Mouse (Mus musculus) liver, adult 2 months (tissue): ENCODE measurements at regions not wholly inside any gene's neighbourhood (a gene's known extent, or its start where the extent isn't known, plus 50 kb on each side); places are given as distances from the start of the nearest gene placed in this dataset.
A peak's percentile ranks its signal among the peaks of the same experiment; 100 is the strongest.

Experiments
- DNase-seq: peaks from one replicate; pipeline ENCODE4 v3.0.0-alpha.2; 2011; ENCODE audit warnings: low read depth, low spot score; ENCODE audit errors: extremely low read depth
- H3K27ac ChIP-seq: fragments of 200-500 bp; replicated peaks from 2 replicates; pipeline ENCODE4 v1.5.1; 2012; ENCODE audit warnings: low read depth, mild to moderate bottlenecking, control low read depth, inconsistent platforms, low read length; ENCODE audit not compliant: insufficient read depth
- H3K27me3 ChIP-seq: fragments of 200-500 bp; 2 replicates; pipeline ENCODE4 v1.6.1; 2012; ENCODE audit warnings: mild to moderate bottlenecking, moderate library complexity, low read length, inconsistent platforms; ENCODE audit not compliant: control insufficient read depth, insufficient read depth
- H3K36me3 ChIP-seq: fragments of 200-500 bp; 2 replicates; pipeline ENCODE4 v1.6.1; 2012; ENCODE audit warnings: low read length, inconsistent platforms; ENCODE audit not compliant: control insufficient read depth, insufficient read depth
- H3K4me1 ChIP-seq: fragments of 200-500 bp; 2 replicates; pipeline ENCODE4 v1.6.1; 2011; ENCODE audit warnings: low read length; ENCODE audit not compliant: control insufficient read depth, insufficient read depth
- H3K4me3 ChIP-seq: fragments of 200-500 bp; 2 replicates; pipeline ENCODE4 v1.5.1; 2011; ENCODE audit warnings: low read depth, mild to moderate bottlenecking, control low read depth, low read length, moderate library complexity; ENCODE audit not compliant: insufficient read depth
- H3K79me2 ChIP-seq: fragments of 200-500 bp; 2 replicates; pipeline ENCODE4 v1.6.1; 2012; ENCODE audit warnings: inconsistent platforms, mild to moderate bottlenecking, low read length, moderate library complexity; ENCODE audit not compliant: control insufficient read depth, insufficient read depth
- H3K9ac ChIP-seq: fragments of 200-500 bp; 2 replicates; pipeline ENCODE4 v1.6.1; 2012; ENCODE audit warnings: low read depth, mild to moderate bottlenecking, control low read depth, inconsistent platforms, low read length
- CTCF ChIP-seq: fragments of 200-500 bp; IDR thresholded peaks from 2 replicates; pipeline ENCODE4 v1.5.1; 2011; ENCODE audit warnings: low read depth, low read length, control low read depth
- POLR2A ChIP-seq: fragments of 200-500 bp; IDR thresholded peaks from 2 replicates; pipeline ENCODE4 v1.6.1; 2011; ENCODE audit warnings: low read length, control low read depth; ENCODE audit not compliant: insufficient read depth; ENCODE audit errors: extremely low read depth
- WGBS: fragments of 180-500 bp; shearing (Covaris S2); methylation state at CpG from one replicate; pipeline ENCODE4 v1.1.7; 2018; 5-methylcytosine and 5-hydroxymethylcytosine counted together

DNA sequence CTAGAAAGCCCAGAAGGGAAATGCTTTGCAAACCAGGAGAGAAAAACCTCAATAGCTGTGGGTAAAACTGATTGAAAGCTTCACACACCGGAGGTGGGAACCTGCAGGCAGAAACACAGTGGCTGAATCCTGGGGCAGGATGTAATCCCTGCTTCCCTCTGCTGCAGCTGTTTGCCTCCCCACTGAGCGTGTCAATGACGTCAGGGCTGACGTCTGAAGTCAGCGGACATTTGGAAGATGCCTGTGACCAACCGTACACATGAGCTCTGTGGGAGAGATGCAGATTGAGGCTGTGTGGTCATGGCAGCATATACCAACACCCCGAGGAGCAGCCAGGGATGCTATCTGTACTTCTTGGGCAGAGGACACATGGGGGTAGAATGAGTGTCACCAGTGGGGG lies 151.5 kb upstream of the Atp6ap2 start:
- TF ChIP-seq POLR2A: no peak
- no peak for TF ChIP-seq CTCF
- no peak overlapping the region for H3K27ac ChIP-seq
- H3K36me3 ChIP-seq: no peaks in the 10 kb centered on the region
- no peaks in the 10 kb centered on the region for H3K4me1 ChIP-seq
- no peaks in the 10 kb centered on the region for H3K27me3 ChIP-seq
- no peaks in the 10 kb centered on the region for H3K79me2 ChIP-seq
- no peak for DNase-seq
- H3K4me3 ChIP-seq: no peak overlapping the region
- no peak overlapping the region for H3K9ac ChIP-seq
- WGBS: 72% methylated on average over 7 of the region's 7 CpGs

- H3K27me3 ChIP-seq: no peaks in the 10 kb centered on the region
- no peaks in the 10 kb centered on the region for H3K36me3 ChIP-seq
- no peaks in the 10 kb centered on the region for H3K79me2 ChIP-seq
- H3K9ac ChIP-seq: no peak overlapping the region
- no peak overlapping the region for H3K27ac ChIP-seq
- H3K4me1 ChIP-seq: no peaks in the 10 kb centered on the region
- WGBS: 93% methylated on average over 12 of the region's 12 CpGs
- DNase-seq: no peak
- H3K4me3 ChIP-seq: no peak overlapping the region
- TF ChIP-seq POLR2A (no peak), CTCF (no peak)
These were observed 148.2 kb upstream of the Atp6ap2 start for GRCm38 (mm10) chrX:12439447-12439846.

- Histone ChIP-seq H3K27me3 (no peaks in the 10 kb centered on the region), H3K4me1 (no peaks in the 10 kb centered on the region), H3K4me3 (no peak overlapping the region), H3K79me2 (no peaks in the 10 kb centered on the region), H3K36me3 (no peaks in the 10 kb centered on the region), H3K27ac (no peak overlapping the region), H3K9ac (no peak overlapping the region)
- TF ChIP-seq CTCF: no peak
- no peak for TF ChIP-seq POLR2A
- WGBS: 88% methylated on average over 5 of the region's 5 CpGs
- DNase-seq: no peak
These were observed 143.8 kb upstream of the Atp6ap2 start for GRCm38 (mm10) chrX:12443794-12444193.

GRCm38 (mm10) chrX:12445093-12445492 lies 142.5 kb upstream of the Atp6ap2 start:
- Histone ChIP-seq H3K79me2 (no peaks in the 10 kb centered on the region), H3K36me3 (no peaks in the 10 kb centered on the region), H3K27me3 (no peaks in the 10 kb centered on the region), H3K4me3 (no peak overlapping the region), H3K27ac (no peak overlapping the region), H3K4me1 (peaks cover 2% of the 10 kb centered on the region; the same call in 1 of the 2 replicates), H3K9ac (no peak overlapping the region)
- WGBS: 0% methylated on average over 2 of the region's 2 CpGs
- TF ChIP-seq POLR2A: no peak
- peak; percentile 63 for DNase-seq

DNA sequence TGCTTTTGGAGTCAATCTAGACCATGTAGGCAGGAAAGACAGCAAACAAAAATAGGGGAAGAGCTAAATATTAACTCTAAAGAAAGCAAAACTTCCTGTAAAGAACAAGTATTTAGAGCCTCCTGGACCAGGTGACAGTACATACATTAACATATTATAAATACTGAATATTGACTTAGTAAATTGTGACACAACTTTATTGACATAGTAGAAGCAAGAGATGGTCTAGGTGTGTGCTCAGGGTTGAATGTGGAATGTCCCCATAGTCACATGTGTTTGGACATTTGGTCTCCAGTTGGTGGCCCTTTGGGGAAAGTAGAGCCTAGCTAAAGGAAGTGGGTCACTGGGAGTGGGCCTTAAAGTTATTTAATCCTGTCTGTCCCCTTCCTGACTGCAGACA lies 139.6 kb upstream of the Atp6ap2 start:
- no peak for DNase-seq
- Histone ChIP-seq H3K36me3 (no peaks in the 10 kb centered on the region), H3K9ac (no peak overlapping the region), H3K4me3 (no peak overlapping the region), H3K79me2 (no peaks in the 10 kb centered on the region), H3K27me3 (no peaks in the 10 kb centered on the region), H3K27ac (no peak overlapping the region), H3K4me1 (peaks cover 6% of the 10 kb centered on the region; the same call in 1 of the 2 replicates)
- no peak for TF ChIP-seq POLR2A
- TF ChIP-seq CTCF: no peak

DNA sequence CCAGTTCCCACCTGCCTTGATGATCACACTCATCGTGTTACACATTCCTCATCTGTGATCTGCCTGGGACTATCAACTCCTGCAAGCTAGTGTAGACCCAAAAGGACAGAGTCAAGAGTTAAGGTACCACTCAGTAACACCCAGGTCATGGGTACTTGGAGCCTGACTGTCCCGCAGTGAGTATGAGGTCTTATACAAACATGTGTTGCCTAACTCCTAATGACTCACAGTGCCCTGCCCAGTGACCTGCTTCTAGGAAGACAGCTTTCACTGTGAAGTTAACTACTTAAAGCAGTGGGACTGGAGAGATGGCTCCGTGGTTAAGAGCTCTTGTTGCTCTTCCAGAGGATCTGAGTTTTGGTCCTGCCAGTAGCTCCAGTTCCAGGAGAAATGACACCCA lies 137.9 kb upstream of the Atp6ap2 start:
- Histone ChIP-seq H3K79me2 (no peaks in the 10 kb centered on the region), H3K4me1 (peaks cover 10% of the 10 kb centered on the region), H3K36me3 (no peaks in the 10 kb centered on the region), H3K27me3 (no peaks in the 10 kb centered on the region), H3K27ac (no peak overlapping the region), H3K4me3 (no peak overlapping the region), H3K9ac (no peak overlapping the region)
- TF ChIP-seq CTCF (no peak), POLR2A (no peak)
- WGBS: 20% methylated on average over 3 of the region's 3 CpGs
- peak; percentile 88 for DNase-seq
